Mouse (Mus musculus) myocyte (in vitro differentiated cells): ENCODE measurements around the gene Zfp72. TPM values are rescaled to one million over a fixed set of nuclear protein-coding genes. Genes with fewer than 3 reads are reported as not detected.

Experiments
- H3K27me3 ChIP-seq: one replicate; pipeline ENCODE4 v1.6.1; 2011; ENCODE audit not compliant: control insufficient read depth, insufficient read depth, insufficient read length
- H3K36me3 ChIP-seq: one replicate; pipeline ENCODE4 v1.6.1; 2011; ENCODE audit not compliant: control insufficient read depth, insufficient read depth
- H3K4me2 ChIP-seq: one replicate; pipeline ENCODE4 v1.6.1; 2011; ENCODE audit warnings: low read depth, control low read depth
- H3K4me3 ChIP-seq: one replicate; pipeline ENCODE4 v1.5.1; 2011; ENCODE audit warnings: mild to moderate bottlenecking, control low read depth, moderate library complexity
- H3K79me2 ChIP-seq: one replicate; pipeline ENCODE4 v1.6.1; 2011; ENCODE audit not compliant: control insufficient read depth, insufficient read depth
- H3ac ChIP-seq: one replicate; pipeline ENCODE4 v1.6.1; 2011; ENCODE audit not compliant: control insufficient read depth, insufficient read length
- E2F4 ChIP-seq: IDR thresholded peaks from one replicate; pipeline ENCODE4 v1.6.1; 2011; ENCODE audit warnings: mild to moderate bottlenecking, control low read depth, moderate library complexity; ENCODE audit not compliant: insufficient read depth
- MAX ChIP-seq: IDR thresholded peaks from one replicate; pipeline ENCODE4 v1.6.1; 2011; ENCODE audit warnings: low read depth, mild to moderate bottlenecking, control low read depth
- MYOG ChIP-seq, 3 experiments: IDR thresholded peaks; one replicate each; pipeline ENCODE4 v1.6.1; 2011; ENCODE audit warnings: control low read depth in 2 of 3, low read depth in 2 of 3, mild to moderate bottlenecking in 2 of 3; ENCODE audit not compliant: insufficient read length in 2 of 3, control insufficient read depth in 1 of 3, insufficient read depth in 1 of 3
- REST ChIP-seq: IDR thresholded peaks from one replicate; pipeline ENCODE4 v1.6.1; 2011; ENCODE audit warnings: mild to moderate bottlenecking, control low read depth, moderate library complexity; ENCODE audit not compliant: insufficient read depth, insufficient read length
- TCF12 ChIP-seq: IDR thresholded peaks from one replicate; pipeline ENCODE4 v1.6.1; 2011; ENCODE audit warnings: mild to moderate bottlenecking, control low read depth; ENCODE audit not compliant: poor library complexity, insufficient read depth, severe bottlenecking
- polyA plus RNA-seq: library from polyadenylated mRNA; unstranded; fragments of >200 nt; fragmentation: generic; extraction: Trizol; gene quantifications from one replicate; pipeline ENCODE4 v1.2.1, GENCODE M21; 2012; ENCODE audit warnings: missing spikeins

The Zfp72 gene
- polyA plus RNA-seq, 1 experiment = 0.28 TPM

- no peaks in the 10 kb centered on the region for H3K79me2 ChIP-seq
- TF ChIP-seq E2F4 = no peak
- no peak for TF ChIP-seq MYOG (IDR thresholded peaks at IDR 0.05; ENCODE audit: control insufficient read depth in 1 of 3, insufficient read depth in 1 of 3, insufficient read length in 2 of 3, low read depth in 2 of 3)
- no peak for TF ChIP-seq REST
- no peak for TF ChIP-seq TCF12
- TF ChIP-seq MAX = no peak
- H3K27me3 ChIP-seq = no peaks in the 10 kb centered on the region
- H3ac ChIP-seq = no peak overlapping the region
- H3K4me2 ChIP-seq = no peak overlapping the region
- H3K36me3 ChIP-seq = peaks cover 49% of the 10 kb centered on the region
- H3K4me3 ChIP-seq = no peak overlapping the region
Observed at GRCm38 (mm10) chr13:74329321-74329720, 61.3 kb downstream of the Zfp72 start.

Other genes with a start within 250 kb of the Zfp72 start
- gene Exoc3, start 182.1 kb downstream of the Zfp72 start, polyA plus RNA-seq = 28.3 TPM
- gene Ahrr, start 98.5 kb downstream of the Zfp72 start, polyA plus RNA-seq = 0.19 TPM
- gene Pdcd6, start 73.3 kb downstream of the Zfp72 start, polyA plus RNA-seq = 94.7 TPM
- gene Sdha, start 40.6 kb downstream of the Zfp72 start, polyA plus RNA-seq = 163 TPM
- gene Ccdc127, start 40.5 kb downstream of the Zfp72 start, polyA plus RNA-seq = 28.9 TPM
- gene Lrrc14b, start 26.8 kb downstream of the Zfp72 start, polyA plus RNA-seq = 0.24 TPM
- 99.2 TPM for gene Ftl1-ps1, start 8.9 kb upstream of the Zfp72 start, polyA plus RNA-seq
- gene Zfp825, start 103.2 kb upstream of the Zfp72 start, polyA plus RNA-seq = 2.8 TPM
- 3.8 TPM for gene Erap1, start 248.7 kb upstream of the Zfp72 start, polyA plus RNA-seq